Mouse (Mus musculus): ENCODE results near the gene Snx12.
"Not testable (repeated sequence)": the region's sequence is repeated elsewhere in the genome, so short reads cannot be mapped to it uniquely, and the experiment has no call there.

Gene Snx12

DNA sequence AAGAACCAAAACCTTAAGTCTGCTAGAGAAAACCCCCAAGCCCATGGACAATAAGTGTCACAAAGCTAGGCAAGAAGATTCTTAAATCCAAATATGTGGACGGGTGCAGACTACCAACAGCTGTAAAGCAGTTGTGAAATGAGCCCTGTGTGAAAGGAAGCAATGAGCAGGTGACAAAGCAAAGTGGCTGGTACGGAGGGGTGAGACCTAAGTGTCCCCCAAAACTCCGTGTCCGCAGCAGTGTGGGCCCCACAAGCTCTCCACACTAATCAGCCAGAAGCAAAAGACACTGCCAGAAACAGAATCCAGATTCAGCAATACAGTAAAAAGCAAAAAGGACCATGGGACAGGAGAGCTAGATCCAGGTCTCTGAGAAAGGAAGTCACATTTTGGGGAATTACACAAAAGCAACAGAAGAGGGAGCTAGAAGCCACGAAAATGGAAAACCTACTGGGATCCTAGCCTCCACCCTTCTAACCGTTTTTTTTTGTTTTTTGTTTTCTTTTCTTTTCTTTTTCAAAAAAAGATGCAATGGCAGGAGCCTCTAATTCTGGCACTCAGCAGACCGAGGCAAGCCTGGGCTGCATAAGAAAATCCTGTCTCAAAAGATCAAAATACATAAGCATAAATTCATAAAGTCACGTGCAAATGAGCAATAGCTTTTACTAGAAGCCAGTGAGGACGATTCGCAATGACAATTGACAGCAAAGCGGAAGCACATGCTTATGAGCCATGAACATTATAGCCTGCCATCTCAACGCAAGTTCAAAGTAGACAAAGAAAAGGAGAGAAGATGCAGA lies 90.2 kb downstream of the Snx12 start:
- DNase-seq, result peak; percentile 20 to 30

DNA sequence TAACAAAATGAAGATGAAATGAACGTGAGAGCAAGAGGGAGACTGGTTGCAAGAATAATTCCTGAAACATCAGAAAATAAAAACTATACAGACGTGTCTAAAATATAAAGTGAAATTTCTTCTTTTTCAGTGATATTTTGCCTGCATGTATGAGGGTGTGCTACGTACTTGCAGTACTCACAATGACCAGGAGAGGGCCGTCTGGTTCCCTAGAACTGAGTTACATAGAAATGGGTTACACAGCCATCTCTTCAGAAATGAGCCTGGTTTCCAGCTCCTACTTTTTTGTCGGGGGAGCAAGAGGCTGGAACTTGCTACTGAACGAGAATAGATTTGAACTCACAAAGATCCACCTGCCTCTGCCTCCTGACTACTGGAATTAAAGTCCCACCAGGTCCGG lies 91.4 kb downstream of the Snx12 start:
- peak; percentile 71 to 75 for DNase-seq

DNA sequence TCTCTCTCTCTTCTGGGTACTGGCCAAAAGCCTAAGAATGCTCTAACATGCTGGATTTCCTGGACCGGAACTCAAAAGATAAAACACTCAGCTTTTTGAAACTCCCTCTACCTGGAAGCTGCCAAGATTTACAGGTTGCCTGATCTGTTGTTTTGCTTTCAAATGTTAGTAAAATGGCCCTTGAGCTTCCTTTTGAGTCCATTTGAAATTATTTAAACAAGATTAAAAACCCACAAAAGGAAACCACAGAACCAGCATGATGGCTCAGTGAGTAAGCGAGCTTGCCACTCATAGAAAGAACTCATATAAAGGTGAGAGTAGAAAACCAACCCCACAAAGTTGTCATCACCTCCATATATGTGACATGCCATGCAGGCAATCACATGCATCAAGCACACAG lies 93.8 kb downstream of the Snx12 start:
- DNase-seq, result no peak

DNA sequence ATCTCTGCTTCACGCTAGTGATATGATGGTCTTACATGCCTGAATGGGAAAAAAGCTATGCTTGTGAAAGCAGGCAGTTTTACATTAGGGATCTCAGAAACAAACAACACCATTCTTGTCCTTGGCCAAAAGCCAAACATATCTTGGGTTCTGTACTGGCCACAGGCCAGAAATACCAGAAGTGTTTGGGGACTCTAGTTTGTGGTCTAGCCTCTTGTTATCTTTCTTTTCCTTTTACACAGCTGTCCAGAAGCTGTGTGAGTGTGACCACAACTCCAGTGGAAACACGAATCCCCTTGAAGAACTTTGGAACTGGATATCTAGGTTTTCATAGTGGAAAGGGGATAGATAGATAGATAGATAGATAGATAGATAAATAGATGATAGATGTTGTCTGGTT lies 95.4 kb downstream of the Snx12 start:
- no peak for DNase-seq

DNA sequence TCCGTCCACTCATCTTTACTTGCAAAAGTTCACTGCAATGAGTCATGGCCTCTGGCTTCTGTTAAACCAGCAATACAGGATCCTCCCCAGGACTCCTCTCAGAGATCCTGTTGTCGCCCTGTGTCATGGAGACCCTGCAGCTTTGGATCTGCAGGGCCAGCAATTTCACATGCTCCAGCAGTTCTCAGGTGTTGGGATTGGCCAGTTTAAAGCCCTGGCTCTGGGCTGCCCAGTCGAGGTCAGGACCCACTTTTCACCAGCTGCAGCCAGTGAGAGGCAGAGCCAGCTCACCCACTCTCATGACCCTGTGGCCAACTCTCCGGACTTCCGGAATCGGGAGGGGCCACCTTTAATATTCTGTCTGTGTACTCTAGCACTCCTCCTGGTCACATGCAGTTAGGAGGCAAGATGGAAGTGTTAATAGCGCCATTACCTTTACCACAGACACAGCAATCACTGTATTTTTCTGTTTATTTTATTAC lies 95.8 kb downstream of the Snx12 start:
- no peak for DNase-seq

DNA sequence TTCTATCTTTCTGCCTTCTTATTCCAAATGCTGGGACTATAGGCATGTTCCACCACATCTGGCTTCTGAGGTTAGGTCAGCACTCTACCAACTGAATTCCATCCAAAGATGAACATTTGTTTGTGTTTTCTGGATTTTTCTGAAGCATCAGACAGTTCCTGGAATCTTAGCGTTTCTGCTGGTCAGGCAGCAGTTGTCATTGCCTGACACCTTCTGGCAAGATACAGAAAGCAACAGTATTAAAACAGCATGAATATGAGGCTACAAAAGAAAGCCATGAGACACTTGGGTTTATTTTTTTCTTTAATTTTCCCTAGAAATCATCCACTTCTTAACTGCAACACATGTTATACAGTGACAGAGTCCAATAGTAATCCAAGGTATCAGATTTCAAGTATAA lies 101.8 kb downstream of the Snx12 start:
- DNase-seq, result no peak

DNA sequence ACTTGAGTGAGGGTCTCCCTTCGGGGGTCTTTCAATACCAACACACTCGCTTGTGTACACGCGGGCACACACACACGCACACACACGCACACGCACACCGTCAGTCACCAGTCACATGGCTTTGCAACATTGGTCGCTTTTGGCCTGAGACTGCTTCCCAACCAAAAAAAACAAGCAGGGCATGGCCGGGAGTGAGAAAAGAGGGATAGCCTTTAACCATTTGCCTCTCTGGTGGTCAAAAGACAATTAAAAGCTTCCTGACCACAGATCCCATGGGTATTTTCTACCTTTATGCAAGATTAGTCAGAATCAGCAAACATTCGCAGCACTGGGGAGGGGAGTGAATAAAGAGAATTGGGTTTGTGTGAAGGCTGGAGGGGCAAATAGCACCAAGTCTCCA lies 136.4 kb downstream of the Snx12 start, which contains the start of gene Slc7a3:
Gene Slc7a3 (minus strand): TSS at position 101 of the 400 bp plus-strand sequence.
- no peak for DNase-seq

DNA sequence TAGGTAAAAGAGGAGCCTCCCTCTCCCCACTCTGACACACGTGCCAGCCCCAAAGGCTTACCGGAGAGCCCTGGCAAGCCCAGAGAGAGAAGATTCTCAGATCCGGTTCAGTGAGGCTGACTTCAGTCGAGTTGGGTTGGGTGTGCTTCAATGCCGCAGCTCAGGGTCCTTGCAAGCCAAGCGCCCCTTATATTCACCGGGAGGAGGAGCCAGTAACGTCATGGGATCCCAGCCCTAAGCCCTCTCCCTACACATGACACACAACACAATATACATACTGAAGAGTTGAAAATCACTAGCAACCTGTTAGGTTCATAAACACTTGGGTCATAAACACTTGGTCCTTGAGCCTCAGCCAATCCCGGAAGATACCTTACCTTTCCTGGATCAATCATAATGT lies 137.2 kb downstream of the Snx12 start:
- DNase-seq, result not testable (repeated sequence)

DNA sequence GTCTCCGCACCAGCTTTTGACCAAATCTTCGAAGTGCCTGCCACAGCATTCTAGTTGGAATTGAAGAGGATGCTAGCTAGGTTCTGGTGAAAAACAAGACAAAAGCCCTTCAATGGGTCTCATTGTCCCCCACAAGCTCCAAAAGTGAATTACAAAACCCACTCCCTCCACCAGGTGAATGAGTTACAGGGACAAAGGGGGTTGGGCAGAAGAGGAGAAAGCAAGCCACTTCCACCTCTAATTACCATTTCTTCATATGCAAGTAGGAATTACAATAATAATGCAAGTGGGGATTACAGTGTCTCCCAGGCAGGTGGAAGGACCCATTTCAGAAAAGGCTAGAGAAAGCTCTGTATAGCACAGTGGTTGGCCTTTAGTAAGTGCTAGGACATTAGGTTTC lies 138.2 kb downstream of the Snx12 start:
- DNase-seq, result no peak

DNA sequence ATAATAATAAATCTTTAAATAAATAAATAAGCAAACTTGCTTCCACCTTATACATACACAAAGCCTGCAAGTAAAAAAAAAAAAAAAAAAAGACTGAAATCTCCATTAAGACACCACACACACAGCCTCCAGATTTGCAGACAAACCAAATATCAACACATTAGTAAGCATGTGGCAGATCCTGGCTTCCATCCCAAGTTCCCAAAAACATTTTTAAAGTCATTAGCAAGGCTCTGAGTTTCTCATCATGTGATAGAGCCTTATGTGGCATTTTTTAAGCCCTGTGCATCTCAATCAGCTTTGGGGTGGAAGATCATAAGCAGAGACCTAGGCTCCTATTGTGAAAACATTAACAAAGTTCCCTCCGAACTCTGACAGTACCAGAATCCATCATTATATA lies 157.1 kb downstream of the Snx12 start:
- DNase-seq, result no peak

DNA sequence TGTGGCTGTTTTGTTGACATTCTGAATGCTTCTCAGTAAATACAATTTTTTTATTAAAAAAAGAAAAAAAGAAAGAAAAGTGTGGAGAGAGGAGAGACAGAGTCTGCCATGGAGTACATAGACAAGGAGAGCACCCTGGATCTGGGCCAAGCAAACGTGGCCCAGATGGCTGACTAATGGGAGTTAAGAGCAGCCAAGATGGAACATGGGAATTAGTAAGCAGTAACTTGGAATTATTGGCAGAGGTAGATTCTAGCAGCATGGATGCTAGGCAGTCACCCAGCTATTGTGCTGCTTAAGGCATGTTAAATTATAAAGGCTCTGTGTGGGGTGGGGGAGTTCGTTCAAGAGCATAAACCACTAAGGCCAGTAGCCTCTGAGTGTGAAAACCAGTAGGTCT lies 158.9 kb downstream of the Snx12 start:
- DNase-seq, result peak in 1 of 2 experiments; percentile 1

DNA sequence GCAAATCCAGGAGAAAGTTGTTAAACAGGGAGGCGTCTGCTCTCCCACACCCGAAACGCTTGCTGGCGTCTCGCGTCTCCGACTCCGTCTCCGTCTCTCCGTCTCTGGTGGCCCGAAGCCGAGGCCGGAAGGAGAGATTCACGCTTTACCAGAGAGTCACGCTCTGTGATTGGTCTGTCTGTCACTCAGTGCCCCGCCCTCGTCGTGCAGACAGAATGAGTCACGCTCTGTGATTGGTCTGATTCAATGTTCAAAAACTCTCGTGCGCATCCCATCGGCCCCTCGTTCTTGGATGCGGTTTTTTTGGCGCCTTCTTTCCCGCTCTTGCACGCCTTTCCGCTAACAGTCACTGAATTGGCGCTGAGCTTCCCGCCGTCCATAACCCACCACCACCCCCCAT lies 162.8 kb downstream of the Snx12 start, which contains the start of gene Tex11:
Gene Tex11 (minus strand): TSS at position 127 of the 400 bp plus-strand sequence.
- DNase-seq, result no peak

Data from cerebellum, adult 18-20 months (tissue).